Mouse (Mus musculus) thymus, adult 2 months (tissue): Measurements from ENCODE around the gene Sel1l2.

Experiments
- CTCF ChIP-seq: fragments of 200-500 bp; IDR thresholded peaks from 2 replicates; pipeline ENCODE4 v1.5.1; 2012; ENCODE audit warnings: mild to moderate bottlenecking, control low read depth, low read length, moderate library complexity, borderline replicate concordance; ENCODE audit not compliant: control insufficient read depth, poor library complexity, insufficient read depth; ENCODE audit errors: extremely low read depth
- POLR2A ChIP-seq: fragments of 200-500 bp; IDR thresholded peaks from 2 replicates; pipeline ENCODE4 v1.6.1; 2012; ENCODE audit warnings: mild to moderate bottlenecking, low read length, control low read depth, moderate library complexity; ENCODE audit not compliant: control insufficient read depth, poor library complexity, insufficient read depth; ENCODE audit errors: extremely low read depth

DNA sequence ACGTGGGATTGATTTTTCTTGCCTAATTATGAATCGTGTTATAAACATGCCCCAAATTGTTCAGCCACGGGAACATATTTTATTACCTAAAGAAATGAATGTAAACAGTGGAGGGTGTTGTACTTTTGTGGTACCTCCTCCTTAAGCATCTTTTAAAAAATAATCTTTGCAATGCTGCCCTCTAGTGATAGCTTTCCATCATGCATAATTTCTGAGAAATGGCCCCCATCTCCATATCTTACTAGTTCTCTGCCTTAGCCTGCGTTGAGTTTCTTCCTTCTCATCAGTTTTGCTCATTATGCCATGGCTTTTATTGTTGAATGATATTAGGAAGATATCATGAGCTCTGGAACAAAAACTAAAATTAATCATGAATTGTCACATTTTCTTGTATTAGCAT lies 37.8 kb upstream of the Sel1l2 start:
- TF ChIP-seq CTCF (no peak), POLR2A (no peak)
